Mouse (Mus musculus) retina, postnatal 1 day (tissue): ENCODE measurements around the gene Drd2.

Experiments
- DNase-seq: peaks from one replicate; pipeline ENCODE4 v3.0.0-alpha.2; 2012

Gene Drd2

DNA sequence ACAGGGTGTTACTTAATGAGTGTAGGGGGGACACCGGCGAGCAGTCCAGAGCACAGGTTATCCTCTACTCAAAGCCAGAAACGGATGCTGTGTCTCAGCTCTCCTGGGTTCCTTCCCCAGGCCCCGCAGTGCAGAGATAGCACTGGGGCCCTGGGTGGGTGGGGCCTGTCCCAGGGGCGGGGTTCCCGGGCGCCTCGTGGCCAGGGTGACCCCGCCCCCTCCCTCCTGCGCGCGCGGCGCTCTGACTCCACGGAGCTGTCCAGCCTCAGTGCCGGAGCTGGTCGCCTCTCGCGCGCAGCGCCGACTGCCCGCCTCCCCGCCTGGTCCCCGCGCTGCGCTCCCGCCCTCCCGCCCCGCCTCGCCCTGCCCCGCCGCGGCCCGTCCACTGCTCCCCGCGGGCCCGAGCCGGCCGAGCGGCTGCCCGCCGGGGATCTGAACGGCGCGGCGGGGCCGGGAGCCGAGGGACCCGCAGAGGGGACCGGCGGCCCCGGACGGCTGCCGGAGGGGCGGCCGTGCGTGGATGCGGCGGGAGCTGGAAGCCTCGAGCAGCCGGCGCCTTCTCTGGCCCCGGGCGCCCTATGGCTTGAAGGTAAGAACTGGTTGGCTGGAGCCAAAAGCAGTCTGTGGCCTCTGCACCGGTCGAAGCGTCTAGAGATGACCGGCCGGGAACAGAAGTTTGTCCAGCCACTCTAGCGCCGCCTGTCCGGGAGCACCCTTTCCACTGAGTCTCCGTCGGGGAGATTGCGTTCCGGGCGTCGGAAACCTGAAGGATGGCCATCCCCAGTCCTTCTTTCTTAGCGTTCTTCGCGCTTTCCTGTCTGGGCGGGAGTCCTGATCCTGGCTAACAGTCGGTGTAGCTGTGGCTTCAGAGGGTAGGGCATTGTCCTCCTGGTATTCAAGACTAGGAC lies at the start of gene Drd2:
Gene Drd2, plus strand, starts transcription at position 492 of the 908 bp plus-strand sequence.
- peak; percentile 84 for DNase-seq

DNA sequence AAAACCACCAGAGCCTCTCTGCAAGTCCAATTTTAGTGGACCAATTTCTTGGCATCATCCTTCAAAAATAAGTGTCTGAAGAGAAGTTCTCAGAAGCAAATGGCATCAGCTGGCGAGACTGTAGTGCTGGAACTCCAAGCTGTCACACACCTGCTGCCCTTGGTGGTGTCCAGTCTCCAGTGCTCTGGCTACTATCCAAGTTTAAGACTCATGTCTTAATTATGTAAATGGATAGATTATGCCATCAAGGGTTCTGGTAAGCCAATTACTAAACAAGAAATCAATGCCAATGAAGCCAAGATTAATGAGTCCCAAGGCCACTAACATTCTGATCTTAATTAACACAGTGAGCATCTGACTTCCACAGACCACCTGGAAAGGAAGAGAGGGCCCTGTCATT lies 45.3 kb upstream of the Drd2 start:
- peak; percentile 72 for DNase-seq

DNA sequence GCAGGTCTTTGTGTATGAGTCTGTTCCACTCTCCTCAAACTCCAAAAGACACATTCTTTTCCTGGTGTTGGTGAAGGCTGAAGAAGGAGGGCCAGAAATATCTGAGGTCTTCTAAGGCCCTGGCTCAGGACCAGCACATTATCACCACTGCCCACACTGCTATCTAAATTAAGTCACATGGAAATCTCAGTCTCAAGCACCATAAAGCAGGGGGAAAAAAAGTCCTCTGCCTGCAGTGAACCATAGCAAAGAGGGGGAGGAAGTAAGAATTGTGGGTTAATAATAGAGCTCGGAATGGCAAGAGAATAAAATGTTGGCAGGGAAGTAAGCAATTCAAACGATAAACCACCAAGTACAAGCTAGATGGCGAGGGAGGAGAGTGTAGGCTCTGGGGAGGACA lies 32.9 kb upstream of the Drd2 start:
- no peak for DNase-seq

DNA sequence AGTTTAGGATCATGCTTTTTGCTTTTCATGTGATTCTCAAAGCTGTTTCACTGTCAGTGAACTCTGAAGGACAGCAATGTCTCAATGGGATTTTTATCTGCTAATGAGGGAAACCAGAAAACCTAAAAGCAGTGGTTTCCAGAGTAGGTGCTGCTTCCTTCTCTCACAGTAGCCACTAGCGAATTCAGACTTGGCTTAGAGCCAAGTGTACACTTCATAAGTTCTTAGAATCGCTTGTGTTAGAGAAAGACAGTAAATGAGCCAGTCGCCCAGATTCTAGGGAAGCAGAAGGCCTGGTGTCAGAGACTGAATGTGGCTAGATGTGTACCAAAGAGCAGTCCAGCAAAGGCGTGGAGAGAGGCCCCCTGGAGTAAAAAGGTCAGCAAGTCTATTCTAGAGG lies 29.6 kb upstream of the Drd2 start:
- DNase-seq = no peak

DNA sequence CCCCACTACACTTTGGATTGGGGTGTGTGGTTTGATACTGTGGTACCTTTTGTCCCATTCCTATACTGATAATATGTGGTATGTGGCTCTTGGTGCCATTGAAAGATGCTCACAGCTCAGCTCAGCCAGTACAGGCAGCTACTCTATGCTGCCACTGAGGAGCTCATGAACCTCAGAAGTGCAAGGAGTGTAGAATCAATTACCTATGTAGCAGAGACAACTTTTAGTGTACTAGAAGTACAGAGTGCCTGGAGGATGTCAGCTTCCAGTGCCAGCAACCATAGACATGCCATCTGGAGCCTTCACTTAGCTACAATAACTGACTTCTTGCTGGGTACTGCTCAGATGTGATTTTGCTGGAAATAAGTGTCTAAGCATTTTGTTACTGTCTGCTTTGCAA lies 21.8 kb upstream of the Drd2 start:
- DNase-seq = no peak

DNA sequence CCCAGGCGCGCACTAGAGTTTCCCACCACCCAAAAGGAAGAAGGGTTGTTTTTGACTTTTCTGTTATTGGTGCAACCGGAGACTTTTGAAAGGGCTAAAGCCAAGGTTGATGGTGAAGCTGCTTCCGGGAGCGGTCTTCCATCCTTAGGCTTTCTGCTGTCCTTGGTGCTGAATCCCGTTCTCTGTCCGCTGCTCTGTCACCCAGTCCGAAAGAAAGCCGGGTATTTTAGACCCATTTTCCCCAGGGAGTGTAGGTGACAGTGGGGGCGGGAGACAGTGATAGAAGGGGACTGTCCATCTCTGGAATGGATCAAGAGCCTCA lies 578 bp downstream of the Drd2 start:
- peak; percentile 83 for DNase-seq

DNA sequence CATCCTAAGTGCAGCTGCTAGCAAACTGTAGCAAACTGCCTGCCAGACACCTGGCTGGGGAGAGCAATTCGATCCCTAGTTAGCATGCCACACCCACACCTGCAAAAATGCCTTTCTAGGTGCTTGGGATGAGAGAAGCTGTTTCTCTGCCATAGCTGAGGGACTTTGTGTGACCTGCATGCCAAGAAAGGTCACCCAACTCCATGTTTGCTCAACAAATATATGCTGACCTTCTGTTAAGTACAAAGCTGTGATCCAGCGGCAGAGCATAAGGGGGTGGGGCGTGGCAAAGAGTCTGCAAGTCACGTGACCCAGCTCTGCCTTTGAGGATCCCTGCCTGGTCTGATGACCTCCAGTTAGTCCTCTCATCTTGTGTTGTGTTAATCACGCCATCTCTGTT lies 25.3 kb downstream of the Drd2 start:
- peak; percentile 28 for DNase-seq

DNA sequence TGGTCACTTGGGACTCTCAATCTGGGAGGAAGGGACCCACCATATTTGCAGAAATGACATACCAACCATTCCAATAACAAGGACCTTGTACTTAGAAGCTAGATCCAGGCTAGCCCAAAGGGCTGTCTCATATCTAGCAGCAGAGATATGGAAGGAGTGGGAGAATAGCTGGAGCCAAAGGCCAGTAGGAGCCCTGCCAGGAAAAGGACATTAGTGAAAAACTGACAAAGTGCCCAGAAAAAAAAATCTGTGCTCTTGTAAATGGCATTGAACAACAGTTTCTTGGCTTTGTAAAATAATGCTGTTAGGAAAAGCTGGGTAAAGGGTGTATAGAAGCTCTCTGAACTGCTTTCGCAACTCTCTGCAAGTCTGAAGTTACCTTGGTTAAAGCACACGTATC lies 33.5 kb downstream of the Drd2 start:
- DNase-seq = no peak

DNA sequence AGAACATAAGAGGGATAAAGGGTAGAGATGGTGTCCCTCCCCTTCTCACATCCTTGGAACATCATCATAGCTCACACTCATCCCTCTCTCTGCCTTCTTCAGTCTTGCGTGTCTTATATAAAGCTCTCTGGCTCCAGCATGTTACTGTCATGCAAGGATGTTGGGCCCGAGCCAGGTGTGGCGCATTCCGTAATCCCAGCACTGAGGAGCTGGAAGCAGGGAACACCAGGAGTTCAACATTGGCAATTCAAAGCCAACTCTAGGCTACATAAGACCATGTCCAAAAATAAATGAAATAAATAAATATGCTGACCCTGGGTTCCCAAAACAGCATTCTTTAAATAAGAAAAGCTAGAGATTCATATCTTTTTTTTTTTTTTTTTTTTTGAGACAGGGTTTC lies 39.5 kb downstream of the Drd2 start:
- no peak for DNase-seq

DNA sequence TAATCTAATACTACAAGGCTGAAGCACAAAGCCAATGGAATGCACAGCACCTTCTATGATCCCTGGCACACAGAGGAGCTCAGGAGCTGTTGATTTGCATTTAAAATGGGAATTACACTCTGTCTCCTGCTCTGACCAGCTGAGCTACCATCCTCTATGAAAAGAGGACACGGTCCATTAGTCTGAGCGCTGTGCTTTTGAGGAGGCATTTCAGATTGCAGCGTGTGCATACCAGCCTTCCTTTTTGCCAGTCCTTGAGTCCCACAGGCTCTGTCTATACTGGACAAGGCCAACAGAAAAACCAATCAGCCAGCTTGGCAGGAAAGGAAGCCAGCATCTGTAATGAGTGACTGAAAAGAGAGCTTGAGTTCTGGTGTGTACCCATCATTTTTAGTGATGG lies 43.6 kb downstream of the Drd2 start:
- DNase-seq = no peak

DNA sequence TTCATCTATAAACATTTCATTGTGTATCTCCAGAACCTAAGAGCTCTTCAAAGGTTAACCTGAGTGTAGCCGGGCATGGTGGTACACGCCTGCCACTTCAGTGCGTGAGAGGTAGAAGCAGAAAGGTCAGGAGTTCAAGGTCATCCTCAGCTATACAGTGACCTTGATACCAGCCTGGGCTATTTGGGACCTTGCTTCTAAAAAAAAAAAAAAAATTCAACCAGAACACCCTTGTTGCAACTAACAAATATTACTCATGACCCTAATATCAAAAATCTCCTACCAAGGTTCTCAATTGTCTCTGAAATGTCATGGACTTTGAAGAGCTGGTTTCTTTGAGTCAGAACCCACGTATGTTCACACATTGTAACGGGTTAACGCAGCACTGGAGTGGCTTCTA lies 44.4 kb downstream of the Drd2 start:
- DNase-seq = no peak

DNA sequence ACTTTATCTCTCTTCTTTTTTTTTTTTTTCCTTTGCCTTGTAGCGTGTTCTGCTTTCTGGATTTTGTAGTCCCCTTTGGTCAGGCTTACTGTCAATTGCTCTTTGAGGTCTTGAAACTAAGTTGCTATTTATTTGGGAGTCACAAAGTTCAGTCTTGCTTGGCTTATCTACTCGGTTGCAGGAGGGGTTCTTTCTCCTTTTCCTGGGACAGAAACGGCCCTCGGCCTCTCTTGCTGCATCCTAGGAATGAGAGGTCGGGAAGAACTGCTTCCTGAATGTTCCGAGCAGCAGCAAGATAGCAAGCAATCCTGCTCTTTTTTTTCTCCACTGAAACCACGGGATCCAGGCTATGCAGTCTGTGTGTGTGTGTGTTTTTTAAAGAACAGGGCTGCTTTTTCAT lies 44.9 kb downstream of the Drd2 start:
- DNase-seq = no peak

DNA sequence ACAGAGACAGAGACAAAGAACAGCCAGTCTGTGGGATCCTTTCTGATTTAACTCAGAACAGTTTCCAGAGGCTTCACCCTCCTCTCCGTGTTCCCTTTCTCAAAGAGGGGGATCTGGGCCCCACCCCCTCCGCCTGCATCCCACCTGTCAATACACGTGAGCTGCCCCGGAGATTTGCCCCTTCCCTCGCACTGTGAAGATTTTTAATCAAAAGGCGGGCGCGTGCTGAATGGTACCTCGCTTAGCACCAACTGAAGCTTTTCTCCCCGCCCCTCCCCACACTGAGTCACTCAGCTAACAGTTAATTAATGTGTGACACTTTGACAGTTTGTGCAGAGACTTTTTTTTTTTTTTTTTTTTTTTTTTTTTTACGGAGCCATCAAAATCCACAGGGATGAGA lies 45.7 kb downstream of the Drd2 start:
- peak; percentile 18 for DNase-seq

DNA sequence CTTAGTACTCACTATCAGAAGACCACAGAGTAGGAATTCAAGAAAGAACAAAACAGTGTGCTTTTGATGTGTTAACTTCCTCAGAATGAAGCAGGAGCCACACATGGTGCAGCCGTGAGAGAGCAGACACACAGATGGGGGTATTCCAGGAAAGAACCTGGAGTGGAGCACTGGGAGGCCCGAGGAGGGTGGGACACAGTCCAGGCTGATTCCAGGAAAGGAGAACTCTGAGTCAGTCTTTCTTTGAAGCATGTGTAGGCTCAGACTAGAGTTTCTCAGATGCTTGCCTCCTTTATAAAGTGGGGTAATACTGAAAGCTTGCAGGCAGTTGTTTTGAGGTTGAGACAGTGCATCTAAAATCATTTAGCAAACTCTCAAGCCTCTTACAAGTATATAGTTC lies 51.8 kb downstream of the Drd2 start:
- no peak for DNase-seq

DNA sequence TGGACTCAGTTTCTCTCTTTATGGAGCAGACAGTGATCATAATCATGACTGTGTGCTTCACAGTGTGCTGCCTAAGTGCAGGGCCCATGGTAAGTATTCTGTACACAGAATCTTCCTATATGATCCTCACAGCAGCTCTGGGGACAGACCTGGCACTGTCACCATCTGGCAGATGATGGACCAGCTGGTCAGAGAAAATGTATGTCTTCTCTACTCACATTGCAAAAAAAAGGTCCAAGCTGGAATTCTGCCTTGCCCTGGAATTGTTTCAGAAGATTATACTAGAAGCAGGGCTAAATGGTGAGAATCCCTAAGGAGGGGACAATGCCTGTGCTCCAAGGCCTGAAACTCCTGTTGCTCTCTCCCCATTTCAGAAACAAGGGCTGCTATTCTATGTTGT lies 55.6 kb downstream of the Drd2 start:
- no peak for DNase-seq

DNA sequence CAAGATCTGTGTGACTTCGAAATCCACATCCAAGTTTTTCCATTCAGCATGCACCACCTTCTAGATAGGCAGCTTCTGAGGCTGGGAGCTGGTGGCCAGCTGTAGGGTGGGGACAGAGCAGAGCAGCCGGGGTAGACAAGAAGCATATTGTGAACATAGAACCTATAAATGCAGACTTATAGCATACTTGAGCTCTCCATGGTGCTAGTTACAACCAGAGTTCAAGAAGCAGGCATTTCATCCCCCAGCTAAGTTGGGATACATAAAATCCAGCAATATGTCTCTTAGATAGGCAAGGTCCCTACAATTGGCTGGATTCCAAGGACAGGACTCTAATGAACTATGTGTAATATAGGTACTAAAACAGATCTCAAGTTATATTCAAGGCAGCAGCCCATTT lies 63.3 kb downstream of the Drd2 start:
- DNase-seq = no peak

DNA sequence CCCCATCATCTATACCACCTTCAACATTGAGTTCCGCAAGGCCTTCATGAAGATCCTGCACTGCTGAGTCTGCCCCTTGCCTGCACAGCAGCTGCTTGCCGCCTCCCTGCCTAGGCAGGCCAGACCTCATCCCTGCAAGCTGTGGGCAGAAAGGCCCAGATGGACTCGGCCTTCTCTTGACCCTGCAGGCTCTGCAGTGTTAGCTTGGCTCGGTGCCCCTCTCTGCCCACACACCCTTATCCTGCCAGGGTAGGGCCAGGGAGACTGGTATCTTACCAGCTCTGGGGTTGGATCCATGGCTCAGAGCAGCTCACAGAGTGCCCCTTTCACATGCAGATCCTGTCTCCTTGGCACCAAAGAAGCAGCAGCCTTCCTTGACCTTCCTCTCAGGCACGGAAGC lies 66.6 kb downstream of the Drd2 start:
- DNase-seq = no peak

DNA sequence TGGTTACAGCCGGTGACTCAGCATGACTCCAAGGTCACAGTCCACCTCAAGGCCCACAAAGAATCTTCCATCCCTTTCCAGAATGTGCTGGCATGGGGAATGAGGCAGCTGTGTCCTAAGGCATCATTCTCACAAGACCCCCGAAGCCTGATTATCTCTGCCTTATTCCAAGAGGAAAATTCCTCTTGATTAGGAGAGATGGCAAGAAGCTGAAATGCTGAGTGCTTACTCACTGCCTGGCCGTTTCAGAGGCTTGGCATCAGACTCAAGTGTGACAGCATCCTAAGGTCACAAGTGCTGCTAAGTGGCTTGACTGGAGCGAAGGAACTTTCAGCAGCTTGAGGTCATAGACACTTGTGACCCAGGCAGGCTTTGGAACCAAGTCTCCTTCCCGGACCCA lies 70.2 kb downstream of the Drd2 start:
- DNase-seq = no peak

DNA sequence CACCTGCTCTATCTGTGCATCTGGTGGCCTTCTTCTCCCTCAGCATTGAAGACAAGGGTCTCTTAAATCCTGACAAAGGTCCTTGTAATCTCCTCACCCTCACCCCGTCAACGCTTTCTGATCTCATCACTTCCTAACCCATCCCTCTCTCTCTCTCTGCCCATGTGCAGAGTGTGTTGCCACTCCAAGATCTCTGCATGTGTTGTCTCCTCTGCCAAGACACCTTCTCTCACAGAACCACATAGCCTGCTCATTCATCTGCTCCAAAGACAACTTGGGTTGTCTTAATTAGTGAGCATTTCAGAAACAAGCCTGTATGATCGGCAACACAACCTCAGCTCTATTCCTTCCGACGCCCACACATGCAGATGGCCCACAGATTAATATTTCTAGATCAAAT lies 83.4 kb downstream of the Drd2 start:
- no peak for DNase-seq

DNA sequence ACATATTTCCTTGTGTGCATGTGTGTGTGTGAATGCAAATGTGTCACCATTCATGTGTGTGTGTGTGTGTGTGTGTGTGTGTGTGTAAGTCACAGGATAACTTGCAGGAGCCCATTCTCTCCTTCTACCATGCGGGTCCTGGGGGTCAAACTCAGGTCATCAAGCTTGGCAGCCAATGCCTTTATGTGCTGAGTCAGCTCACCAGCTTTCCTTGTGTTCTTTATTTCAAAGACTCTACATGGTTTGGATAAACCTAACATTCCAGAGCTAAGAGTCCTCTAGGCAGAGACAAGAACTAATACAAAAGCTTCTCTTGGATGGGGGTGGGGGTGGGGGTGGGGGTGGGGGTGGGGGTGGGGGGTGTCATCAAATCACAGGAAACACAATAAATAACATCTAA lies 85.2 kb downstream of the Drd2 start:
- no peak for DNase-seq

DNA sequence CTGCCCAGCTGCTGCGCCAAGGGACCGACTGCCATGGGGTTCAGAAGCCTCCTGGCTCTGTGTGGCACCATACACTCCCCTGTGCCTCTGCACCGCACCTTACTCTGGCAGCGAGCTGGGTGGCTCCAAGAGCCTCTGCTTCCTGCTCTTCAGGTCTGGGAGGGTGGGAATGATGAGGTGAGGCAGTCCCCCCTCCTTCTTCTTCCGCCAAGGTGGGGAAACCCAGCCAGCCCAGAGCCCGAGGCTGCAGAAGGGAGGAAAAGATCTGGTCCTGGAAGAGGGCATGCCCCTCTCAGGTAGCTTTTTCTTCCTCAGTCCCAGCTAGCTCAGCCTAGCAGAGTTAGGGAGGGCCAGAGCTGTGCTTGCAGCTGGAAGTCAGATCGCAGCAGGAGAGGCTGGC lies 86.5 kb downstream of the Drd2 start, which contains the start of gene Ankk1:
Gene Ankk1, minus strand, starts transcription at position 101 of the 400 bp plus-strand sequence.
- no peak for DNase-seq

DNA sequence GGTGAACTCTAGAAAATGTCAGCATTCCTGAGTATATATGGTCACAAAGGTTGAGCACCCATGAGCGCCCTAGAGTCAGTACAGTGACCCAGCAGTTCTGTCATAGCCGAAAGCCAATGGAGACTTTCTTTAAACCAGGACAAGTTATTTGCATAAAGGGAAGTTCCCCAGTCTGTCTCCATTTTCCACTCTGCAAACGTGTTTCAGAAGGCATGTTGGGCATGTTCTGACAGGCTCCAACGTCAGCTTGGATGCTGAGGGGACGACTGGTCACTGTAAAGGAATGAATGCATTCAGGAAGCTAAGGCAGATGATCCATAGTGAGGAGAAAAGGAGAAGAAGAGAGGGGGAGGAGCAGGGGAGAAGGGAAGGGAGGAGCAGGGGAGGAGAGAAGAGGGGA lies 87.1 kb downstream of the Drd2 start:
- no peak for DNase-seq

DNA sequence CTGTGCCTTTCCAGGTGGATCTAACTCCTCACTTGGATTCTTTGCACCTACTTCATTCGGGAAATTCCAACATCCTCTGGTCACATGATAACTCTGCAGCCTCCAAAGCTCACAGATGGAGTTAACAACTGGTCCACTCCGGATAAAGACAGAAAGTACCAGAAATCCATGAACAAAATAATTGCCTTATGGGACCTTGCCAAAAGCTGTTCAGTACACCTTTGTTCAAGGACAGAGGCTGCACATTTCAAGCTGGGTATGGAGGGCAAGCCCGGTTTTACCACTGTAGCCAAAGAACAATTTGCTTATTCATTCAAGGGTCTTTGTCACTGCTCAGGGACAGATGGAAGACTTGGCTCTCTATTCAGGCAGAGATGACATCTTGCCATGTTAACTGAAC lies 102.2 kb downstream of the Drd2 start:
- DNase-seq = no peak

DNA sequence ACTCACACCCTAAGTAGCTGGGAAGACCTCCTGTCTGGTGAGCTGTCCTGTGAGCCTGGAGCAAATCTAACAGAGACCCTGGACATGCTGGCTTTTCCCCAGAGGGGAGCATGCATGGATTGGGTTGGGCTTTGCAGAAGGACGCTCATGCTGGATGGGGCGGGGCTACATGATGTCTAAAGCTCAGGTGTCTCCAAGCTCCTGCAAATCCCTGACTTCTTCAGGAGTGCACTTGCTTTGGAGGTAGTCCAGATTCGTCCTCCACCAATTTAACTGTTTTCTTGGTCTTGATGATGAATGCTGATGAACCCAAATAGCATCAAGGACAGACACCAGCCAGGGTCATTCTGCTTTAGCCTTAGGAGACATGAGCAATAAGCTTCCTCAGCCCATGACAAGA lies 110.1 kb downstream of the Drd2 start:
- DNase-seq = no peak

DNA sequence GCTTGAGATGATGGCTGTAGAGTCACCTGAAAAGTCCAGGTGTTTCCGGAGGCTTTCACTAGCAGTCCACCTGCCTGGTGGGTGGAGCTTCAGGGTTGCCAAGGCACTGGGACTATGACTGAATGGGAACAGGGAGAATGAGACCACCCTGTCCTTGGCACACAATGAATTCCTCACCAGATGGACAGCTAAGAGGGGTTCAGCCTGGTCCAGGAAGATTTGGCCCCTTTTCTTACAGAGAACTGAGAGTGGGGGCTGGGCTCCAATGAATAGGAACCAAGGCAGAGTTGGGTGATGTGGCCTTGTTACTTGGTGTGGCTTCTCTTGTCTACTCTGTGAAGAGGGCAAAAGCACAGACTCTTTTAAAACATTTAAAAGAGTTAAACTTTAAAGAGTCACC lies 112.0 kb downstream of the Drd2 start:
- no peak for DNase-seq
